Mouse (Mus musculus) neural tube, embryonic 13.5 days (tissue): ENCODE data around the gene Zc3h13. TPM values are rescaled to one million over a fixed set of nuclear protein-coding genes. Genes with fewer than 3 reads are reported as not detected.

Experiments
- ATAC-seq: fragments of 200-750 bp; cut with Nextera tagmentation; 2 replicates; pipeline ENCODE4 v1.8.0; 2017; ENCODE audit warnings: low read depth, mild to moderate bottlenecking, moderate TSS enrichment, moderate library complexity
- H3K27ac ChIP-seq: fragments of 300-500 bp; sonication (generic); replicated peaks from 2 replicates; pipeline ENCODE4 v1.5.1; 2015; ENCODE audit warnings: moderate library complexity, mild to moderate bottlenecking, inconsistent platforms
- H3K27me3 ChIP-seq: fragments of 300-500 bp; sonication (generic); 2 replicates; pipeline ENCODE4 v1.6.1; 2015; ENCODE audit warnings: mild to moderate bottlenecking, inconsistent platforms
- H3K36me3 ChIP-seq: fragments of 300-500 bp; sonication (generic); 2 replicates; pipeline ENCODE4 v1.6.1; 2015; ENCODE audit warnings: mild to moderate bottlenecking, inconsistent platforms
- H3K4me1 ChIP-seq: fragments of 300-500 bp; sonication (generic); replicated peaks from 2 replicates; pipeline ENCODE4 v1.6.1; 2015; ENCODE audit warnings: inconsistent platforms
- H3K4me2 ChIP-seq: fragments of 300-500 bp; sonication (generic); 2 replicates; pipeline ENCODE4 v1.6.1; 2015; ENCODE audit warnings: inconsistent platforms, mild to moderate bottlenecking, moderate library complexity
- H3K4me3 ChIP-seq: fragments of 300-500 bp; sonication (generic); 2 replicates; pipeline ENCODE4 v1.5.1; 2015; ENCODE audit warnings: mild to moderate bottlenecking, inconsistent platforms
- H3K9ac ChIP-seq: fragments of 300-500 bp; sonication (generic); 2 replicates; pipeline ENCODE4 v1.6.1; 2015; ENCODE audit warnings: moderate library complexity, mild to moderate bottlenecking, inconsistent platforms
- H3K9me3 ChIP-seq: fragments of 300-500 bp; sonication (generic); 2 replicates; pipeline ENCODE4 v1.6.1; 2016; ENCODE audit warnings: inconsistent platforms
- WGBS: fragments of 180-500 bp; shearing (Covaris S2); methylation state at CpG from one replicate; pipeline ENCODE4 v1.1.7; 2015; 5-methylcytosine and 5-hydroxymethylcytosine counted together
- polyA plus RNA-seq: library from polyadenylated mRNA; unstranded; fragments of >200 nt; fragmentation: Nextera tagmentation; extraction: Ambion mirVana; gene quantifications from 2 replicates; pipeline ENCODE4 v1.2.1, GENCODE M21; 2015

Gene Zc3h13
- 37.9 and 44.2 TPM in 2 replicates for polyA plus RNA-seq

DNA sequence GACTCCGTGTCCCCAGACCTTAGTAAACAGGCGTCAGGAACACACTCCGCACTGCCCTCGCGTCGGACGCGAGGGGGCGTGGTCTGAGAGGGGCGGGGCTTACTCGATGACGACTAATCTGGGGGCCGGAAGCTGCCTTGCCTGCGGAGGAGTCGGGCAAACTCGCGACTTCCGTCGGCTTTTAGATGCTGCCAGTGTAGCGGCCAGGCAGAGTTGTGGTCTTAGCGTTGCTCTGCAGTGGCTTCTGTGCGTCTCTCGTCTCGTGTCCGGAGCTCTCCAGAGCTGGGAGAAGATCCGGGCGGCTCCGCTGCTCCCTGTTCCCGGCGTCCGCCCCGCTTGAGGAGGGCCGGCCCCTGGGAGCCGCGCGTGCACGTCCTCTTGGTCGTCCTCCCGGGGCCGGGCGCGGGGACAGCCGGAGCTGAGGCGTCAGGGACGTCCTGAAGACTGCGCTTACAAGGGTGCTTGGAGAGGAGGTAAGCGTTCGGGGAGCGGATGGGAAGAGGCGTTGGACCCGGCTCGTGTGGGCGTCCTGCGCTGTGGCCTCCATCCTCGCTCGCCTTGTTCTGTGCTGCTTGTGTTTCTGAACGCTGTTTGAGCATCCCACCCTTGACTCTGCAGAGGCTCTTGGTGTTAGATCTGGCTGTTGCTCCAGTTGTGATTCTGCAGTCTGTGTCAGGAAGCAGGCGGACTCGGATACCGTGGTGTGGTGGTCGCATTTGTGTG lies at the start of gene Zc3h13:
Gene Zc3h13, plus strand, starts transcription at position 181 of the 723 bp plus-strand sequence.
- Histone ChIP-seq H3K9ac (peak within 1 kb of the TSS; percentile 96), H3K27ac (peak within 1 kb of the TSS; percentile 90), H3K4me3 (peak within 1 kb of the TSS; percentile 100), H3K4me2 (peak within 1 kb of the TSS; percentile 84), H3K36me3 (no peaks in the 10 kb centered on the region), H3K27me3 (no peaks in the 10 kb centered on the region), H3K9me3 (no peaks in the 10 kb centered on the region), H3K4me1 (peaks cover 17% of the 10 kb centered on the region)
- peak; percentile 99 for ATAC-seq
- under 1% methylated on average over 61 of the region's 61 CpGs for WGBS

DNA sequence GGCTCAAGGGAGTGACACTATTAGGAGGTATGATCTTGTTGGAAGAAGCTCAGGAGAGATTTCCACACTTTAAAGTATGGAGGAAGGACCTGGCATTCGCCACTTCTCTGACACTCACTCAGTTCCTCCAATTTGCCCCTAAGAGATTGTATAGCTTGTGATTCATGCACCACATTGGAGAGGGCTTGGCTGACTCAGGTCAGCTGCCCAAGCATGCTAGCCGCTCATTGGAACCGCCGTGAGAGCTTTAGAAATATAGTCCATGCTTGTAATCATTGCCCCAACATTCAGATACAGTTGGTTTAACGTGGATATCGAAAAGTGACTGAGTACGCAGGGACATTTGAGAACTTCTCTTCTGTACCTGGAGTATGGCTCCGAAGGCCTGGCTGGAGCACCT lies 48.6 kb upstream of the Zc3h13 start:
- Histone ChIP-seq H3K36me3 (no peaks in the 10 kb centered on the region), H3K4me3 (no peak overlapping the region), H3K27ac (peak overlapping the region; percentile 55), H3K27me3 (no peaks in the 10 kb centered on the region), H3K9me3 (no peaks in the 10 kb centered on the region), H3K4me2 (peak overlapping the region; percentile 36), H3K4me1 (peaks cover 16% of the 10 kb centered on the region), H3K9ac (no peak overlapping the region)
- 49% methylated on average over 8 of the region's 8 CpGs for WGBS
- ATAC-seq: peak; percentile 28; the same call in 1 of the 2 replicates

DNA sequence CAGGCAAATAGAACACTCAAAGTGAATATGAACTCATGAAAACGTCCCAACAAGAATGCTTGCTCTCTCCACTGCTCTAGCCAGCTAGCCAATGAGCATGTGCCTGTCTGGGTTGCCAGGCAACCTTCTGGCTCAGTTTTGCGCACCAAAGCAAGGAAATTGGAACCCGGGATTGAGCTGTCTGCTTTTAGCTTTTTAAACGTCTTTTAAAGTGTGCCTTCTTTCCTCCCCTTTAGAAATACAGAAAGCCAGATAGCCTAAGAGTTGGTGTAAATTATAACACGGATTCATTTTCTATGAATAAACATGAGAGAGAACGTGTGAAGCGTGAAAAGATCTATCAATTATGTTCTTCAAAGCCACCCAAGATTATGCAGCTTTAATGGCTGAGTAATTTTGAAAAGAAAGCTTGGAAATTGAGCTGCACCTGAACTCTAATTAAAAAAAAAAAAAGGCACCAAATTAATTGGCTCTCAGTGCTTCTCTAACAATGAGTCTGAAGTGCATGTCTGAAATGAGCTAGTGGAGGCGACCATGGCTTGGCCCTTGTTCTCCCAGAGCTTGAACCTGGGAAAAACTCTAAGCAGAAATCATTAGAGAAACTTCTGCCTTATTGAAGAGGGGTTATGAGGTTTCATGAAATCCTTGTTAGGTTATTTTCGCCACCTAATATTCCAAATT lies 48.1 kb upstream of the Zc3h13 start:
- peaks cover 16% of the 10 kb centered on the region for H3K4me1 ChIP-seq
- H3K9me3 ChIP-seq: no peaks in the 10 kb centered on the region
- H3K4me2 ChIP-seq: peak overlapping the region; percentile 36
- peak; percentile 85 for ATAC-seq
- no peaks in the 10 kb centered on the region for H3K36me3 ChIP-seq
- H3K9ac ChIP-seq: no peak overlapping the region
- WGBS: 28% methylated on average over 9 of the region's 9 CpGs
- H3K4me3 ChIP-seq: no peak overlapping the region
- no peaks in the 10 kb centered on the region for H3K27me3 ChIP-seq
- H3K27ac ChIP-seq: peak overlapping the region; percentile 55

DNA sequence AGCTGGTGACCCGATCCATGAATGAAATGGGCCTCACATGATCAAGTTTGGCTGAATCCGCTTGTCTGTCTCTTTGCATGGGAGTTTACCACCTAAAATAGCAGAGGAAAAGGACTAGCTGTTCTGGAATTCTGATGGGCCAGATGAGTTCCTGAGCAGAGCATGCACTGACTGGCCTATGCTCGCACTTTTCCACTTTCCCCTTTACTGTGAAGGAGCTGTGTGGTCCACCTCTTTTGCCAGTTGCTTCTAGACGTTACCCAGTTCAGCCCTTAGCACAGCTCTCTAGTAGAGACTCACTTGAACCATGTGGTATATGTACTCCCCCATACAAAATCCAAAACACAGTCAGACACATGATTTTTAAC lies 47.6 kb upstream of the Zc3h13 start:
- Histone ChIP-seq H3K9ac (no peak overlapping the region), H3K4me2 (no peak overlapping the region), H3K27ac (peak overlapping the region; percentile 55), H3K9me3 (no peaks in the 10 kb centered on the region), H3K27me3 (no peaks in the 10 kb centered on the region), H3K4me1 (peaks cover 16% of the 10 kb centered on the region), H3K4me3 (no peak overlapping the region), H3K36me3 (no peaks in the 10 kb centered on the region)
- 53% methylated on average over 4 of the region's 4 CpGs for WGBS
- ATAC-seq: no peak

DNA sequence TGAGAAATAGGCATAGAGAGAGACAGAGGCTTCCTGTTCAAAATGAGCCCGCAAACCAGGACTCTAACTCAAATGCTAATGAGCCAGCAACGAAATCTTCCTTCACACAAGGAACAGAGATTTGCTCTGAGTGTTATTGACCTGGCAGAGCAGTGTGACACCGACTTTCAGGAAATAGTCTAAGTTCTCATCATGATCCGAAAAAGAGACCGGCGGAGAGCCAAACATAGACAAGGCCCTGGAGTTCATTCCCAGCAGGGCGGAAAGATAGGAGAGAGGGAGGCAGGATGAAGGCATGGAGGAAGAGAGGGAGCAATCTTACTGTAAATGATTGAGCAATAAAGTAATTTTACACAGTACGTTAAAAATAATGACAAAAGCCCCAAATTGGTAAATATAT lies 47.1 kb upstream of the Zc3h13 start:
- H3K27ac ChIP-seq: peak overlapping the region; percentile 55; the same call in 1 of the 2 replicates
- no peak for ATAC-seq
- no peak overlapping the region for H3K9ac ChIP-seq
- H3K4me1 ChIP-seq: peaks cover 16% of the 10 kb centered on the region
- H3K27me3 ChIP-seq: no peaks in the 10 kb centered on the region
- no peak overlapping the region for H3K4me2 ChIP-seq
- WGBS: 66% methylated on average over 8 of the region's 8 CpGs
- H3K9me3 ChIP-seq: no peaks in the 10 kb centered on the region
- H3K4me3 ChIP-seq: no peak overlapping the region
- H3K36me3 ChIP-seq: no peaks in the 10 kb centered on the region

DNA sequence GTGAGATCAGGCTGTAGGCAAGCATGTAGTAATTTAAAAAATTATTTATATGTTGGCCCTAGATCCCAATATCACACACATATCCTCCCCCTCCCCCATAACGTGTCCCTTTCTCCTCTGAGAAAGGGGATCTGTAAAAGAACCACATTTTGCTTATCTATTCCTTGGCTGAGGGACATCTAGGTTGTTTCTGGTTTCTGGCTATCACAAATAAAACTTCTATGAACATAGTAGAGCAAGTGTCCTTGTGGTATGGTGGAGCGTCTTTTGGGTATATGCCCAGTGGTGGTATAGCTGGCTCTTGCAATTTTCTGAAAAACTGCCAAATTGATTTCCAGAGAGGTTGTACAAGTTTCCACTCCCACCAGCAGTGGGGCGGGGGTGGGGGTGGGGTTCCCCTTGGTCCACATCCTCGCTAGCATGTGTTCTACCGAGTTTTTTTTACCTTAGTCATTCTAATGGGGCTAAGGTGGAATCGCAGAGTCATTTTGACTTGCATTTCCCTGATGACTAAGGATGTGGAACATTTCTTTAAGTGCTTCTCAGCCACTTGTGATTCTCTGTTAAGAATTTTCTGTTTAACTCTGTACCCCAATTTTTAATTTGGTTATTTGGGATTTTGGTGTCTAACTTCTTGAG lies 46.0 kb upstream of the Zc3h13 start:
- WGBS: 84% methylated on average over 6 of the region's 6 CpGs
- no peaks in the 10 kb centered on the region for H3K36me3 ChIP-seq
- H3K27ac ChIP-seq: no peak overlapping the region
- ATAC-seq: no peak
- H3K9ac ChIP-seq: no peak overlapping the region
- H3K4me1 ChIP-seq: peaks cover 16% of the 10 kb centered on the region
- H3K4me3 ChIP-seq: no peak overlapping the region
- H3K9me3 ChIP-seq: no peaks in the 10 kb centered on the region
- no peaks in the 10 kb centered on the region for H3K27me3 ChIP-seq
- no peak overlapping the region for H3K4me2 ChIP-seq

DNA sequence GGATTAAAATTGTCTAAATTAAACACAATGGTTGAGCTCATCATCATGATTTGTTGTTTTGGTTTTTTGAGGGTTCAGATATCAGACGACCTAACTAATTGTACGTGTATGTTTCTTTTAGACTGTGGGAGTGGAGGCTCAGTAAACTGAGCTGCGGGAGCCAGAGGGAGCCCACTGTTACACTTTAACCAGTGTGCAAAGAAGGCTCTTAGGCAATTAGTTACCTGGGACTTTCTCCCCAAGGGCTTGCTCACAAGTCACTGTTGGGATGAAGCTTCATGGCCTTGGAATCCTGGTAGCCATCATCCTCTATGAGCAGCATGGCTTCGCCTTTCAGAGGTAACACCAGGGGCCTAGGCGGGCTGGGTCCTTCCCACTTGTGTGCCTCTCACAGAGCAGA lies 42.1 kb upstream of the Zc3h13 start, which contains the start of gene Cpb2:
Gene Cpb2, plus strand, starts transcription at position 201 of the 400 bp plus-strand sequence.
- no peak within 1 kb of the TSS for H3K4me2 ChIP-seq
- ATAC-seq: no peak

DNA sequence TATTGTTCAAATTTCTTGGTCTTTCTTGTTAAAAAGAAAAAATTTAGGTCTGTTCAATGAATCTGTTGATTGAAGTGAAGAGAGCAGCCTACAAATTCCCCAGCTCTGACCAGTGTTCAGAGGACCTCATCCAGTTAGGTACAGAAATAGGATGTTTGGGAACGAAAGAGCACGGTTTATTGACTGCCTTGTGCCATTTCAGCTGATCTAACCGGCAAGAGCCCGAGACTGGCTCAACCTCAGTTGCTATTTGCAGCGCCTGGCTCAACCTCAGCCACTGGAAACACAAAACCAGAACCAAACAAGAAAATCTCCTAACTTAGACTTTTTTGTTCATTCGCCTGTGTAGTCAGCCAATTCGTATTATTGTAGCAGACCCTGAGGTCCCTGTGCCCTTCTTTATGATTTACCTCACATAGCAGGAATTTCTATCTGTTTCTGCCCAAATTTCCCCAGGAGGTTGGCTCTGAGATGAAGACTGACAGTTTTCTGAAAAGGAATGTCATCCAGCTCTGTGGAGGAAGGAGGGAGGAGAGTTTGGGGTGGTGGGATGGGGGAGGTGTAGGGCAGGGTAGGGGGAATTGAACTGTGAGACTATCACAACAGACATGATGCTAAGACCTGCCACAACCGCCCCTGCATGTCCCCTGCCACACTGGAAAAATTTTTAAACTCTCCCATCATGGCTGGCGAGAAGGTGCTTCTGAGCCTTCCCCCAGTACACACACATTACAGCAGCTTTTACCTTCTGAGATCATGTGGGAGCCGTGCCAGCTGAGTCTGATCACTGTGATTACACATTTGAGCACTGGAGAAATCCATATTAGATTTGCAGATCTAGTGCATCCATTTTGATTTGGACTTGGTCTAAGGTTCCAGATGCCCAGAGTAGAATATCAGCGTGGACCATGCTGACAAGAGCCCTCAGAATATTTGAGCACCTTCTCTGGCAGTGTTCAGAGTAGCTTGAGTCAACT lies 37.9 kb upstream of the Zc3h13 start:
- Histone ChIP-seq H3K9ac (no peak overlapping the region), H3K4me3 (no peak overlapping the region), H3K9me3 (no peaks in the 10 kb centered on the region), H3K27ac (no peak overlapping the region), H3K4me1 (no peaks in the 10 kb centered on the region), H3K4me2 (no peak overlapping the region), H3K27me3 (no peaks in the 10 kb centered on the region), H3K36me3 (no peaks in the 10 kb centered on the region)
- WGBS: 86% methylated on average over 11 of the region's 11 CpGs
- ATAC-seq: no peak

More for the DNA sequence above, 42.1 kb upstream of the Zc3h13 start, which contains the start of gene Cpb2:
- whole genome bisulfite sequencing: 90% methylated on average over 5 of the region's 5 CpGs
- no peak within 1 kb of the TSS for H3K4me3 ChIP-seq
- H3K9me3 ChIP-seq: no peaks in the 10 kb centered on the region
- H3K36me3 ChIP-seq: no peaks in the 10 kb centered on the region
- H3K9ac ChIP-seq: no peak within 1 kb of the TSS
- H3K4me1 ChIP-seq: no peaks in the 10 kb centered on the region
- no peaks in the 10 kb centered on the region for H3K27me3 ChIP-seq
- H3K27ac ChIP-seq: no peak within 1 kb of the TSS

DNA sequence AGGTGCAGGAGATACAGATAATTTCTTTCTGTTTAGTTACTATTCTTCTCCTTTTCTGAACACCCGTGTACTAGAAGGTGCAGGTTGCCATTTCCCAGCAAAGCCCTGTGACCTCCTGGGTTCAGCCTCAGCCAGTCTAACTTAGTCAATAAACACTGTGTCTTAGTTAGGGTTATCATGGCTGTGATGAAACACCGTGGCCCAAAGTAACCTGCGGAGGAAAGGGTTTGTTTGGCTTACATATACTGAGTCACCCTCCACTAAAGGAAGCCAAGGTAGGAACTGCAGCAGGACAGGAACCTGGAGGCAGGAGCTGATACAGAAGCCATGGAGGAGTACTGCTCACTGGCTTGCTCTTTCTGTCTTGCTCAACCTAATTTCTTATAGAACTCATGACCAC lies 33.7 kb upstream of the Zc3h13 start:
- Histone ChIP-seq H3K9ac (no peak overlapping the region), H3K9me3 (no peaks in the 10 kb centered on the region), H3K27ac (no peak overlapping the region), H3K4me3 (no peak overlapping the region), H3K27me3 (no peaks in the 10 kb centered on the region), H3K4me2 (no peak overlapping the region), H3K36me3 (no peaks in the 10 kb centered on the region), H3K4me1 (no peaks in the 10 kb centered on the region)
- no peak for ATAC-seq
- 91% methylated on average over 3 of the region's 3 CpGs for WGBS

DNA sequence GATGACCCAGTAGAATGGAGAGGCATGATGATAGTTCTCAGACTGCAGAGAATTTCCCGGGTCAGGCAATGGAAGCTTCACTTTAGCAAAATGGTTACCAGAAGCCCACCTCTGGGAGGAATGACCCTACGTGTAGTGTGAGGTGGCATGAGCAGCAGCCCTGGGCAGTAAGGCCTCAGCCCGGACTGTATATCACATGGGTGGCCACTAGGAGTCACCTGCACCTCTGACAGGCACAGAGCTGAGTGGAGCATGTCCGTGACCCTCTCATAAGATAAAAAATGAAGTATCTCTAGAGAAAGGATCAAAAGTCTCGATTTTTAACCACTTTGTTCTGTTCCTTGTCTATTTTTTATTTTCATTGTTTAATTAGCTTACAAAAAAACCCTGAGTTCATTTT lies 27.7 kb upstream of the Zc3h13 start:
- Histone ChIP-seq H3K36me3 (no peaks in the 10 kb centered on the region), H3K4me3 (no peak overlapping the region), H3K4me1 (no peaks in the 10 kb centered on the region), H3K4me2 (no peak overlapping the region), H3K9me3 (no peaks in the 10 kb centered on the region), H3K27me3 (no peaks in the 10 kb centered on the region), H3K9ac (no peak overlapping the region), H3K27ac (no peak overlapping the region)
- 51% methylated on average over 5 of the region's 5 CpGs for WGBS
- ATAC-seq: no peak

DNA sequence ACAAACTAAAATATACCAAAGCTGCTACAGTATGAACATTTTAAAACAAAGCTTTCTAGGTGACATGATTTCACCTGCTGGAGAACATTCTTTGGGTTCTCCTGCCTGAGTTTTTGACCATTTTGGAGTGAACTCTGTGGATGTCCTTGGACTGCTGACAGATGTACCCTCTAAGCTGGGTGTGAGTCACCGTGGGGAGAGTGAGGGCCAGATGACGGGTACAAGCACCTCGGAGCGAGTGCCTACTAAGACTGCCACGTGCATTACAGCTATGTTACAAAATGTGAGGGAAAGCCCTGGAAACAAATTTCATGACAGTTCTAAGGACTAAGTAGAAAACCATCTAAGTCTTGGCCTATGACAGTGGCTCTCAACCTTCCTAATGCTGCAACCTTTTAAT lies 14.6 kb upstream of the Zc3h13 start:
- H3K9me3 ChIP-seq: no peaks in the 10 kb centered on the region
- no peaks in the 10 kb centered on the region for H3K4me1 ChIP-seq
- no peak overlapping the region for H3K4me2 ChIP-seq
- WGBS: 92% methylated on average over 5 of the region's 5 CpGs
- no peak for ATAC-seq
- H3K27me3 ChIP-seq: no peaks in the 10 kb centered on the region
- no peak overlapping the region for H3K4me3 ChIP-seq
- H3K36me3 ChIP-seq: no peaks in the 10 kb centered on the region
- no peak overlapping the region for H3K27ac ChIP-seq
- no peak overlapping the region for H3K9ac ChIP-seq
